Mouse (Mus musculus): Measurements from ENCODE around the gene Kcnn1.

DNA sequence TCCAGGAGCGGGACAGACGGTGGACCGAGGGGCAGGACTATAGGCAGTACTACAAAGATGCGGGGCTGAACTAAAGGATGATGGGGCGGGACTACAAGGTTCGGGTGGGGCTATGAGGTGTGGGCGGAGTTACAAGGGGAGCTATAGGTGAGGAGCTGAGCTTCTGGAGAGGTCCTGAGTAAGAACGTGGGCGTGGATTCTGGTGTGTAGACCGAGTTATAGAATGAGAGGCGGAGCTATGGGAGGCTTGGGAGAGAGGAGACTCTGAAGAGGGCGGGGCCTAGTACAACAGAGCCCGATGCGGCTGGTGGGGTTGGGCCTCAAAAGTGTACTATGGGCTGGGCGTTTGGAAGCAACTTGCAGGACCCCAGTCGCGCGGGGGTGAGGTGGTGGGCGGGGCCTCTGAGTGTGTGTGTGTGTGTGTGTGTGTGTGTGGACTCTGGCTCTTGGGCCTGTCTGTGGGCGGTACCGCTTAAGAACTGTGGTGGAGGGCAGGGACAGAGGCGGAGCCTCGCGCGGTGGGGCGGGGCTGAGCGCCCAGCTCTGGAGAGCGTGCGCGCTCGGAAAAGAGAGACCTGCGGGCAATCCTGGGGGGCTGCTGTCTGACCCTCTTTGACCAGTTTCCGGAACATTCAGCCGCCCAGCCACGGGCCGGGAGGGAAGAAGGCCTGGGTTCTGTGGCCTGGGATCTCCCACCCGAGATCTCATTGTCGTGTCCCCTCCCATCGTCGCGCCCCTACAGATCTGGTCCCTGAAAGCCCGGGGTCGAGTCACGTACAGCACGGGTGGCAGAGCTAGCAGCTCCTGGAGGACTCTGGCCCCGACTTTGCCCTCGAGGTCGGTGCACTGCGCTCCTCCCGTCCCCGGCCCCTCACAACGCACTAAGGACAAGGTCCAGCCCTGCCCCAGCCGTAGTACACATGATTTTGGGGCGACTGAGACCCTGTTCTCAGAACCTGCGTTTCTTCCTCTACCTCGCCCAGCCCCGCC, 65.7 kb downstream of the Kcnn1 start:
- no peak for TF ChIP-seq POLR2A (IDR thresholded peaks at IDR 0.05; ENCODE audit: control insufficient read depth, low read depth, low read length)
- no peak for TF ChIP-seq CTCF (IDR thresholded peaks at IDR 0.05; ENCODE audit: control insufficient read depth, insufficient read depth, insufficient replicate concordance, low read depth, low read length)
